11 mouse cellular contexts compared by ENCODE assay signal in the genomic region with DNA sequence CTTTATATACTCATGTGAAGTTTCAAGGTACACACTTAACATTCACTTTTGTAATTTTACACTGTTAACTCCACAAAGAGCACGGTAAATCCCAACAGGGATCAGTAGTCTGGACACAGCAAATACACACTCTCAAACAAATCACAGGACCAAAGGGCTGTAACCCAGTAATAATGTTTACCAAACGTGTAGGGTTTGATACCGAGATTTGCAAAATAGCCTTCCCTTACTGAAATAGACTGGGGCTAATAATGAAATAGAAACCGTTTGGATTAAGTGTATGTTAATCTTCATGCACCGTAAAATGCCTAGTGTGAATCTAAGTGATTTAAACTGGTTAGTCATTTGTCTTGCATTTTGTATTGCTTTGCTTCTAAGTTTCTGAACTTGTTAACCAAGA. TPM values are rescaled to one million over a fixed set of nuclear protein-coding genes. Genes with fewer than 3 reads are reported as not detected.
DNase-seq lines count a peak whose midpoint lies in the region; ATAC-seq lines count a peak whose summit lies in the region.
"Had no signal": no experiment of that assay in that cellular context is flagged by ENCODE, and none has a peak within 500 bp of the region (broad histone marks: within the 10 kb centered on the region; RNA-seq: fewer than 3 reads in every experiment).

No protein-coding gene starts in this region.

- no peaks in the 10 kb centered on the region for H3K9me3 ChIP-seq in kidney, embryonic 15.5 days (replicated peaks)
- no peaks in the 10 kb centered on the region for H3K9me3 ChIP-seq in hindbrain, embryonic 13.5 days

- H3K4me2 ChIP-seq in kidney, embryonic 15.5 days = peak overlapping the region; percentile 92
- H3K4me2 ChIP-seq in hindbrain, embryonic 13.5 days = peak overlapping the region; percentile 82; the same call in 1 of the 2 replicates

- H3K27me3 ChIP-seq in kidney, embryonic 15.5 days = no peaks in the 10 kb centered on the region
- no peaks in the 10 kb centered on the region for H3K27me3 ChIP-seq in hindbrain, embryonic 13.5 days

- H3K4me1 ChIP-seq in kidney, embryonic 15.5 days = peaks cover 10% of the 10 kb centered on the region; the same call in 1 of the 2 replicates
- peaks cover 16% of the 10 kb centered on the region for H3K4me1 ChIP-seq in hindbrain, embryonic 13.5 days (replicated peaks)

- no peak overlapping the region for H3K4me3 ChIP-seq in kidney, embryonic 15.5 days (replicated peaks)
- no peak overlapping the region for H3K4me3 ChIP-seq in hindbrain, embryonic 13.5 days
- 0 out of 2 replicates have a peak overlapping the region, but pooled peaks have one; percentile 79 for H3K4me3 ChIP-seq in macrophage (ENCODE audit: inconsistent target)

- DNase-seq in kidney, postnatal 10 days = no peak
- DNase-seq in NIH3T3 (ENCODE audit: low read depth) = peak; percentile 6
- no peak for DNase-seq in left cerebral cortex, postnatal 36 days (ENCODE audit: low spot score in 2 of 2)
- DNase-seq in spleen, adult 18-20 months = no peak
- DNase-seq in kidney, postnatal 36 days = no peak
- DNase-seq: heart, postnatal 4 days; right cerebral cortex, adult 18-20 months had no signal

- WGBS in kidney, embryonic 15.5 days = 20% methylated on average over 5 of the region's 5 CpGs
- WGBS in hindbrain, embryonic 13.5 days = 37% methylated on average over 5 of the region's 5 CpGs
- 44% methylated on average over 5 of the region's 5 CpGs for WGBS in macrophage (ENCODE audit: missing documents)

- no peak overlapping the region for H3K9ac ChIP-seq in kidney, embryonic 15.5 days
- no peak overlapping the region for H3K9ac ChIP-seq in hindbrain, embryonic 13.5 days

- peaks cover 9% of the 10 kb centered on the region; the same call in 1 of the 2 replicates for H3K36me3 ChIP-seq in kidney, embryonic 15.5 days
- peaks cover 5% of the 10 kb centered on the region for H3K36me3 ChIP-seq in hindbrain, embryonic 13.5 days
- H3K36me3 ChIP-seq in macrophage (ENCODE audit: inconsistent target) = no peaks in the 10 kb centered on the region

- peaks cover 29% of the 10 kb centered on the region; the same call in 1 of the 2 replicates for H3K79me2 ChIP-seq in macrophage (ENCODE audit: inconsistent target)

- no peak for ATAC-seq in kidney, embryonic 15.5 days (replicated peaks; ENCODE audit: low FRiP score)
- ATAC-seq in hindbrain, embryonic 13.5 days (ENCODE audit: low FRiP score) = no peak

- H3K27ac ChIP-seq in kidney, embryonic 15.5 days = no peak overlapping the region
- H3K27ac ChIP-seq in hindbrain, embryonic 13.5 days = no peak overlapping the region
- no peak overlapping the region for H3K27ac ChIP-seq in macrophage

- intact Hi-C loops in left cerebral cortex, postnatal 36 days (cut with DNase I) = loop anchor here (2.0 kb wide), 1 partner anchor 41 kb away; no protein-coding TSS in a partner anchor

RNA-seq across cellular contexts. Expression of a gene that starts 1.2 kb away (rescaled TPM):
- polyA plus RNA-seq in kidney, embryonic 15.5 days (2015; fragmentation: Nextera tagmentation; extraction: Ambion mirVana) = 26.8 and 30.0 TPM in 2 replicates
- 29.4 and 30.3 TPM in 2 replicates for polyA plus RNA-seq in hindbrain, embryonic 13.5 days (2015; fragmentation: Nextera tagmentation; extraction: Ambion mirVana)
- total RNA-seq in macrophage (2018; cell fraction: chromatin; rRNA removed) = 10 to 100 TPM; 21.8 to 99.0 (median 67.5) TPM
- 10 to 100 TPM; 13.2 to 34.7 (median 21.1) TPM for total RNA-seq in macrophage (2018; cell fraction: cytosol; rRNA removed)
- total RNA-seq in macrophage (2018; cell fraction: nucleus; rRNA removed) = 10 to 100 TPM; 19.3 to 63.9 (median 33.7) TPM
- 24.9 to 35.5 TPM (median 30.3 TPM) in 3 replicates for polyA plus RNA-seq in macrophage (2018)
- 10 to 100 TPM; 47.2 to 59.6 TPM for total RNA-seq in left cerebral cortex, postnatal 36 days (2021)

RNA-seq across cellular contexts. Expression of a gene that starts 16.4 kb away (rescaled TPM):
- polyA plus RNA-seq in kidney, embryonic 15.5 days (2015; fragmentation: Nextera tagmentation; extraction: Ambion mirVana) = 0.23 and 0.45 TPM in 2 replicates
- 0.44 TPM in 1 of 2 replicates, not detected in the other for polyA plus RNA-seq in hindbrain, embryonic 13.5 days (2015; fragmentation: Nextera tagmentation; extraction: Ambion mirVana)
- total RNA-seq in macrophage (2018; cell fraction: chromatin; rRNA removed) = 10 to 100 TPM in 8 of 26 experiments, 1 to 10 TPM in 17, not detected in 1; 2.1 to 16.7 (median 6.4) TPM
- 1 to 10 TPM in 1 of 26 experiments, under 1 TPM in 4, not detected in 21; 0.31 to 1.1 (median 0.38) TPM for total RNA-seq in macrophage (2018; cell fraction: cytosol; rRNA removed)
- 10 to 100 TPM in 1 of 26 experiments, 1 to 10 TPM in 22, not detected in 3; 1.1 to 10.7 (median 3.6) TPM for total RNA-seq in macrophage (2018; cell fraction: nucleus; rRNA removed)
- polyA plus RNA-seq in macrophage (2018) = not detected in 3 replicates
- total RNA-seq in left cerebral cortex, postnatal 36 days (2021) = under 1 TPM in 1 of 2 experiments, not detected in 1; 0.86 TPM
- total RNA-seq: common myeloid progenitor, adult 5-6 weeks had no signal

RNA-seq across cellular contexts. Expression of a gene that starts 42.4 kb away (rescaled TPM):
- polyA plus RNA-seq in kidney, embryonic 15.5 days (2015; fragmentation: Nextera tagmentation; extraction: Ambion mirVana) = 103 and 110 TPM in 2 replicates
- polyA plus RNA-seq in hindbrain, embryonic 13.5 days (2015; fragmentation: Nextera tagmentation; extraction: Ambion mirVana) = 89.3 and 94.2 TPM in 2 replicates
- 100 to 1,000 TPM; 158 to 311 (median 218) TPM for total RNA-seq in macrophage (2018; cell fraction: chromatin; rRNA removed)
- 10 to 100 TPM; 44.5 to 87.7 (median 64.7) TPM for total RNA-seq in macrophage (2018; cell fraction: cytosol; rRNA removed)
- total RNA-seq in macrophage (2018; cell fraction: nucleus; rRNA removed) = 100 to 1,000 TPM in 25 of 26 experiments, 10 to 100 TPM in 1; 93.2 to 233 (median 144) TPM
- 51.6 to 196 TPM (median 122 TPM) in 3 replicates for polyA plus RNA-seq in macrophage (2018)
- 10 to 100 TPM; 58.2 to 67.8 TPM for total RNA-seq in left cerebral cortex, postnatal 36 days (2021)
